Mouse (Mus musculus): ENCODE measurements at regions not wholly inside any gene's neighbourhood (a gene's known extent, or its start where the extent isn't known, plus 50 kb on each side); places are given as distances from the start of the nearest gene placed in this dataset.

DNA sequence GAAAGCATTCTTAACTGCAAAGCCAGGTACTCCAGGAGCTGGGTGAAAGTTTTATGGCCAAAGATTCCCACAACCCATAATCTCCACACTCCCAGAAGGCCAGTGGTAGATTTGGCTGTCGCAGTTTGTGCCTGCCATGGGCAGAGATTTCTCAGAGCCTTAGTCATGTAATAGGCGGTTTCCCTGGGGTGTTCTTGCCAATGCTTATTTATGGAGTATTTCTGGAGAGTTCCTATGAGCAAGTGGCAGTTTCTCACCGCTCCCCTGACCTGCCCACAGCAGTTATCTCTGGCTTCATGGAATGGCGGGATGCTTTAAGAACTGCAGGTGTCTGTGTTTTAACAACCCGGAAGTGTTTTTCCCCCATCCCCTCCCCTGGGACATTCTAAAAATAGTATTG is 179.8 kb downstream of the 4933412E24Rik start:
- no peak for DNase-seq (ENCODE audit: low read depth)

DNA sequence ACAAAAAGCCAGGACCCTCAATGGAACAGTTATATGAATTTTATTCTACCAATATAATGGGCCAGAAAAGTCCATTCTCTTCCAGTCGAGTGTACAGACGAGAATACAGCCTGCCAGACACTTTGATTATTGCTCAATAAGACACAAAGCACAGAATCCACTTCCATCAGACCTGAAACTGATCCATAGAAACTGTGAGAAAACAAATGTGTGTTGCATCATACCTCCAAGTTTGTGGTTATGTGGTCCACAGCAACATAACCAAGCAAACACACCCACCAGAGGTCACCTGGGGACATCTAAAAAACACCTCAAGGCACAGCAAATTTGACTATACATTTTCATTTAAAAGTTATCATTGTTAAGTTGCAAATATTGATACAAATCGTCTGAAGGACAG is 183.2 kb downstream of the 4933412E24Rik start:
- no peak for DNase-seq (ENCODE audit: low read depth)

DNA sequence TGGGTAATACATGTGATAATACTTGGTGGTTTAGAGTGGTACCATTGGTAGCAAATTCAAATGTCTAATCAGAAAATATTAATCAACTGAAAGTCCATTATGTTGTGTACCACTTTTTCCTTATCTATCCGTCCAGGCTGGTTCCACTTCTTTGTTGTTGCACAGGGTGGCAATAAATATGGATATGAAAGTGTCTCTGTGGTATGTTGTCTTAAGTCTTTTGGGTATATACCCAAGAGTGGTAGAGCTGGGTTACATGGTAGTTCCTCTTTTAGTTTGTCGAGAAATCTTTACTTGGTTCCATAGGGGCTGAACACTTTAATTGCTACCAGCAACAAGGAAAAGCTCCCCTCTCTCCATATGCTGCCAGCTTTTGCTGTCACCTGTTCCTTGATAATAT is 184.9 kb downstream of the 4933412E24Rik start:
- no peak for DNase-seq (ENCODE audit: low read depth)

DNA sequence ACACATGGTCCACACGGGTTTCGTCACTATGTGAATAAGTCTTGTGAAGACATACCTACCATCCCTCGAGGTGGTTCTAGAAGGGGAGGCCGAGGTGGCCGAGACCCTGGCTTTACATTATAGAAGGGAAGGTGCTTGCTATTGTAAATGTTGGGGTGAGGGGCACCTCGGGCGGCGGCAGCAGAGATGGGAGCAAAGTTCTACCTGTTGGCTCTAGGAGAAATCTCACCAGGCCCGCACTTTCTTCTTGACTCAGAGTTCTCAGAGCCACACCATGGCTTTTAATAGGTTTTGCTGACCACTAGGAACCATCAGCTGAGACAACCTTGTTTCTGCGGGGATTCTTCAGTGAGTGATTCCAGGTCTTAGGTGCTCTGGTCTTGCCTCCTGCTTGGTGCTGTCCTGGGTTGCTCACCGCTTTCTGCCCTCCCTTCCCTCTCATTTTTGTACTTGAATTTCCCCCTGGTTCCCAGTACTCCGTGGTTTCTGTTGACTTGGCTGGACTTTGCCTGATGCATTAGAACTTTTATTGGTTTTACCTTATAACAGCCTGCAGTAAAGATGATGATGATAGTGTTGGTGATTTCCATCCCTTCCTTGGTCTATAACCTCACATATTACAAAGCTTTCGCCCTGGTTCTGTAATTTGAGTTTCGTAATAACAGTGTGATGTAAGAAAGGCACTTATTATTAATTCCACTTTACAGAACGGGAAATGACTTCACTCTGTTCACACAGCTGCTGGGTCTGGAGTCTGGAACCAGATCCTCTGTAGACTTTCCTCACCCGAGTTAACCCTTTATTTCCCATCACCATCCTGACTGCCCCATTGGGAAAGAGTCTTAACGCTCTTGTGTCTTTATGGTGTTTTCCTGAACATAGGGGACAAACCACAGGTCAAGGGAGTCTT is 185.6 kb downstream of the 4933412E24Rik start:
- DNase-seq (ENCODE audit: low read depth), result no peak

DNA sequence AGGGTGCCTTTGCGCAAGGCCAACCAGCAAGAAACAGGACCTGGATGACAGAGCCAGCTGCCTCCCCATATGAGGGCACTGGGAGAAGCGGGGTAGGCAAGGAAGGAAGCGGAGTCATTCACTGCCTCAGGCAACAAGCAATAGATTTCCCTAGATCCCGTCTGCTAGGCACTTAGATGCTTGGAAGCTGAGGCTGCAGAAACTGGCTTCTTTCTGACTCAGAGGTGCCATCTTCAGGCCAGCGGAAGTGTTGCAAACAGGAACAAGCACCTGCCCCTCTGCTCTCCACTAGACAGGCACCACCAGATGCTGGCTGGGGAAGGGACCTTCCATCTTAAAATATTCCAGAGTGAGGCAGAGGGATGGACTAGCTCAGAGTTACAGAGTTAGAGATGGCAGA is 188.0 kb downstream of the 4933412E24Rik start:
- peak; percentile 81 for DNase-seq (ENCODE audit: low read depth)

DNA sequence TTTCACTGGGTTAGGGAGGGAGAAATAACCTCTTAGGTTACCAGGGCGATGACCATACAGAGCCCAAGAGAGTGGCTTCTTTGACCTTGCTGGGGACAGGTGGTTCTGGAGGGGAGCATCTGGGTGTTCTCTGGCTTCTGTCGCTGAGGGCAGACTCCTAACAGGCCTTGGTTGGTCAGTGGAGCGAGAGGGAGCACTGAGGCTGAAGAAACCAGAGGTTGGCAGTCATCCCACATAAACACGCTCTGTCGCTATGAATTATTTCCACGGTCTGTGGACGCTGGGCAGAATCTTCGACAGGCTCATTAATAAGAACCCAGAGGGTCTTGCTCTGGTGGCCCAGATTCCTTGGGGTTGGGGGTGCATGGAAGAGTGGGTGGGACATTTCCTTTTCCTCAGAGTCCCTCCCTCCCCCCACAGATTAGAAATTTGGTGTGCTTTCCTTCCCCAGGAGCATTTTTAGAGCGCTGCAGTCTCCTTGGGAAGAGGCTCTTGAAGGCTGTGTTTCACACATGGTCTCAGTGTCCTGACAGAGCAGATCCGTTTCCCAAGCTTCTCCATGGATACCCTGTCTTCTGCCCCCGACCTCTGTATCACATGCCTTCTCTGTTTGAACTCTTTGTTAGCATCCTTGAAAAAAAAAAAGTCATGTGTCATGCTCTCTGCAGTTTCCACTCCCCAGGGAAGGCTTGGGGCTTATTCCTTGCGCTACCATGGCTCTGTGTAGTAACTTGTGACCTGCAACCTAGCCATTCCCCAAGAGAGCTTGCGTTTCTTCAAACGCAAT is 190.1 kb downstream of the 4933412E24Rik start:
- no peak for DNase-seq (ENCODE audit: low read depth)

DNA sequence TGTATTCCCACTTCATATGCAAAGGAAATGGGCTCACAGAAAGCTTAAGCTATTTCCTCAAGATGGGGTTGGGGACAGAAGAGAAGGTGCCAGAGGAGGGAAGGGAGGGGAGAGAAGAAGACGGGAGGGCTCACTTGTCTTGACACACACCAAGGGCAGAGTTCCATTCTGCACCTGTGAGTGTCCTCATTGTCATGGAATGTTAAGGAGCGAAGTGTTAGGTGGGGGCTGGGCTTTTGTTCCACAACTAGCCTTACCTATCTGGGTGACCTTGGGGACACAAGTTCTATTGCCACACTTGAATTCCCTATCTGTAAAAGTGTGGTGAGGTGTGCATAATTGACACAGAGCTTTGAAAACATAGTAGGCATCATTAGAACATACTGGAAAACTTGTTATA is 192.5 kb downstream of the 4933412E24Rik start:
- no peak for DNase-seq (ENCODE audit: low read depth)

DNA sequence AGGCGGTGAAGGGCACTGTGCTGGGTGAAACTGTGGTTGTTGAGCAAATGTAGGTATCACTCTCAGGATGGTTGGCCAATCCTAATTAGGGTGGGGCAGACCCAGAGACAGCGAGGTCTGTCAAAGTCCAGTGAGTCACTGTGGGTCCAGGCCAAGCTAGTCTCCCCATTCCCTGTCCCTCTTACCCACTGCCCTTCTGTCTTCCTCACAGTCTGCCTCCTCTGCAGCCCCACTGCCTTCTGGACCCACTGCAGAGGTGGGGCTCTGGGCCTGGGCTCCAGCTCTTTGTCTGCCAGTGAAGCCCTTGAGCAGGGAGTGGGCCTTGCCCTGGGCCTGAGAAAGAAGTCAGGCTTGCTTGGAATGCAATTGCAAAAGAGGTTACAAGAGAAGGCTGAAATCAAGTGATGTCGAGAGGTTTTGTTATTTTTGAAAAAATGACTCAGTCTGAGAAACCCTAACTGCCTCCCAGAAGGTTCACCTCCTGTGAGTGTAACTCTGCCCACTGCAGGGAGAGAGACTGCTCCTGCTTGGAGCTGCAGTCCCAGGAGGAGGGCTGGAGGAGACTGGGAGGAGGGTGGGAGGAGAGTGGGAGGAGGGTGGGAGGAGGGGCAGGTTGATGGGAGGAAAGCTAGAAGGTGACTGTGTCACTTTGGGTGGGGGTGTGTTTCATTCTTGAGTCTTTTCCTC is 193.3 kb downstream of the 4933412E24Rik start:
- DNase-seq (ENCODE audit: low read depth), result peak; percentile 16

DNA sequence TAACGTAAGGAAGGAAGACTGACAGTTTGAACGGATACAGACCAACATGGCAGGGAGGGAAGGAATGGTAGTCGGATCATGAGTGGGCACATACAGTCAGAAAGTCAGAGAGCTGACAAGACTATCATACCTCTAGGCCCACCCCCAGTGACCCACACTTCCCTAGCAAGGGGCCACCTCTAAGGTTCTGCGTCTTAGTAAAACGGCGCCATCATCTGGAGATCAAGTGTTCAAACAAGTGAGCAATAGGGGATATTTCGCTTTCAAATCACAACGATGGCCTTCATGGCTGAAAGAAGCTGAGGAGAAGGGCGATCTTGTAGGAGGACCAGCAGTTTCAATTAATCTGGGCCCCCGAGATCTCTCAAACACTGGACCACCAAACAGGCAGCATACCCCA is 196.1 kb downstream of the 4933412E24Rik start:
- no peak for DNase-seq (ENCODE audit: low read depth)

DNA sequence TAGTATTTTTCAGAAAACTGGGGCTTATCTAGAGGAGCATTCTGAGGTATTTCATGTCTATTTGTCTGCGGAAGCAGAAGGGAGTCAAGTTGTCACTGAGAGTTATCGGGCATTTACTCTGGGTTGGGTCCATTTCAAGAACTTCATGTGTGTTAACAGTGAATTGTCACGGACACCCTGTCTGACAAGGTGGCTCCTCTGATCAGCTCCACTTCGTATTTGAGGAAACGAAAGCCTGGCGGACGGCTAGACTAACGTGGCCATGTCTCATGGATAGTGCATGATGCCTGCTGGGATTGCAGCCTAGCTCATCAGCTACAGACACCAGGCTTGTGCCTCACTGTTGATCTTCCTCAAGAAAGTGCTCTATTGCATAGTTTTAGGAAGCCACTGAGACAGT is 200.4 kb downstream of the 4933412E24Rik start:
- DNase-seq (ENCODE audit: low read depth), result no peak

DNA sequence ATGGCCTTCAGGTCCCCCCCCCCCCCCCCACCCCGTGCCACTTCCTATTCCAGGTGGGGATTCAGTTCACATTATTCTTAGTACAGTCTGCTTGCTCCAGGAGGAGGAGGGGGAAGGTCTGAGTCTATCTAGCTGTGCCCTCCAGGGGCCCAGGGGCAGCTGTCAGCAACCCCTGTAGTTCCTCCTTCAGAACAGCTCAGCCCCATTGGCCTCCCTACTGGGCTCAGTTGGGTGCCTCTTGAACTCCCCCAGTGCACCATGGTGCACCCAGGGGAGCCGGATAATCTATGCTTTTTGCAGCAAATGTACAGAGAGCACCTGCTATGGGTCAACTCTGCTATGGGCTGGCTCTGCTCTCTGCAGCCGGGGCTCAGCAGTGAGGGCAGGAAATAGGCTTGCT is 204.8 kb downstream of the 4933412E24Rik start:
- DNase-seq (ENCODE audit: low read depth), result no peak

DNA sequence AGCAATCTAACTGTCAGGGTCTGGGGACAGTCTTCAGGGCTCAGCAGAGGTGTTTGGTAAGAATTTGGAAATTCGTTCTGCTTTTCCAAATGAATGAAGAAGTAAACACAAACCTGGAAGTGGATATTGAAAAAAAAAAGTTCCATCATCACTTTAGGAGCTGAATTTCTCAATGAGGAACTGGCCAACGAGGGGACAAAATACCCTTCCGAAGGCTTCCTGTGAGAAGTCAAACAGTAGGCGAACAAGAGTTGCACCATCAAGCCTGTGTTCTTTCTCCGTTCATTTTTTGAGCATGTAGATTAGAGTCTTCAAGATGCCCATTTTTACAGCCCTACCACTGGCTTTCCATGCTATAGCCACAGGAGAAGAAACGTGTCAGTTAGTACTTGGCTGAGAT is 207.1 kb downstream of the 4933412E24Rik start:
- no peak for DNase-seq (ENCODE audit: low read depth)

DNA sequence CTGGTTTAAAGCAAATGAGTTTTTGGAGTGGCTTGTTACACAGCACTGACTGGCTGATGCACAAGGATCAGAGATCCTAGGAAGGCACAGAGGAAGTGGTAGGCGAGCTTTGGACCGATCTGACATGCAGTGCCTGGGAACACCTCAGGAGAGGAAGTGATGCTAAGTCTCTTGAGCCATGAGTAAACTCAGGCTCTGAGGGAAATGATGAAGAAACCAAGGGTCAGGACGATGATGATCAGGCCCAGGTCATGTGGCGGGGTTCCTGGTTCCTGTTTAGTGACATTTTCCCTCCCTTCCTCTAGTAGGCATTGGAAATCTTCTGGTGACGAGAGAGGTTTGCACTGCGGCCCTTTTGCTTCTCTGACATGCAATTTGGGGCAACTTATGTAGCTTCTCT is 208.7 kb downstream of the 4933412E24Rik start:
- DNase-seq (ENCODE audit: low read depth), result no peak

DNA sequence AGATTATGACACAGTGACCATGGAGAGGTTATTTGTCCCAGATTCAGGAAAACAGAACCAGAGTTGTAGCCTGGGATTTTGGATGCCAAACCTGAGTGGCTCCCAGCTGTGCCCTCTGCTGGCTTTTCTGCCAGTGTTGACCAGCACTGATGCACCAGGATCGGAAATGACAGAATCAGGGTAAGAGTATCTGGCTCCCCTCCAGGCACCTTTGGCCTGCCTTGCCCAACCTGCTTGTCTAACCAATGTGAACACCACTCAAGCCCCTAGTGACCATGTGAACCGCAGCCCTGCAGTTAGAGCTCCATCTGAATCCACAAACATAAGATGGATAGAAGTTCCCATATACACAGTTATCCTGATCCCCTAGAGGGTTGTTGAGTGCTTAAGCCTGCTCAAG is 210.6 kb downstream of the 4933412E24Rik start:
- DNase-seq (ENCODE audit: low read depth), result no peak

DNA sequence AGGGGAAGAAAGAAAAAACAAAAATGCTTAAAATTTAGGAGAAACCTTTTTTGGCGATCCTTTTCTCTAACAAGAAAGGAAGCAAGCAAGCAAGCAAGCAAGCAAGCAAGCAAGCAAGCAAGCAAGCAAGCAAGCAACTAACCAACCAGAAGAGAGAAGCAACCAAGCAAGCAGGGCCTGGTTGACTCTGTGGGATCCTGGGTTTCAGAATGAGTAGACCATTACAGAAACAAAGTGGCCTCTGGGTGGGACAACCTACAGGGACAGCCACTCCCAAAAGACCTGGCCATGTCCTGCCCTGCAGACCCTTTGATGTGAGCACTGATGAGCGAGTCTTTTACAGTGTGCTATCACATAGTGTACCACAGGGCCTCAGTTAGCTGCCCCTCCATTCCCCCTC is 211.6 kb downstream of the 4933412E24Rik start:
- peak; percentile 23 for DNase-seq (ENCODE audit: low read depth)

DNA sequence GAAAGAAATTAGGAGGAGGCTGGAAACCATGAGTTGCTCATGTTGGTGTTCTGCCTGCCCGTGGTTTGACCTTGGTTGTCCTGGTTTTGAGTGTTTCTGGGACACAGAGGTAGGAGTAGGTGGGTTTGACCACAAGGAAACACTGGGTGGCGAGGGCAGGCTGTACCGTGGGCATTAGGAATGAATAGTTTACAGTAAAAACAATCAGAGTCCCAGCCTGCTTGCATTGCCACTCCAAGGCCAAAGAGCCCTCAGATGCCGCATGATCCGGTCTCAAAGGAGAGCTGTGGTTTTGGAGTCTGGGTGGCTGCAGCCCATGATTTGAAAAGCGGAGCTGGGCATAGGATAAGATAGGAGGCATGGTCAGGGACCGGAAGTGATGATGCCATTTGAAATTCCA is 212.0 kb downstream of the 4933412E24Rik start:
- no peak for DNase-seq (ENCODE audit: low read depth)

DNA sequence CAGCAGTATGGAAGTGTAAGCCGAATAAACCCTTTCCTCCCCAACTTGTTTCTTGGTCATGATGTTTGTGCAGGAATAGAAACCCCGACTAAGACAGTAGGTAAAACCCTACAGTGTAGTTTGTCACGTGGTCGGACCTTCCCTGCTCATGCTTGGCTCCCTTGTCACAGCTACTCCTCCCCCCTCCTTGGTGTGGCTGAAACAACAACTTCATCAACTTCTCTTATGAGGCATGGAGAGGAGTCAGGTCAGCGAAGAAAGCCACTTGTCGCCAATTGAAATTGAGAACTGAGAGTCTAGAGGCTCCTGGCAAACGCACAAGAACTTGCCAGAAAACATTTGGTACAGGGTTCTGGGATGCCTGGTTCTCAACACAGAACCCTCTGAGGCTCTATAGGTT is 214.1 kb downstream of the 4933412E24Rik start:
- no peak for DNase-seq (ENCODE audit: low read depth)

DNA sequence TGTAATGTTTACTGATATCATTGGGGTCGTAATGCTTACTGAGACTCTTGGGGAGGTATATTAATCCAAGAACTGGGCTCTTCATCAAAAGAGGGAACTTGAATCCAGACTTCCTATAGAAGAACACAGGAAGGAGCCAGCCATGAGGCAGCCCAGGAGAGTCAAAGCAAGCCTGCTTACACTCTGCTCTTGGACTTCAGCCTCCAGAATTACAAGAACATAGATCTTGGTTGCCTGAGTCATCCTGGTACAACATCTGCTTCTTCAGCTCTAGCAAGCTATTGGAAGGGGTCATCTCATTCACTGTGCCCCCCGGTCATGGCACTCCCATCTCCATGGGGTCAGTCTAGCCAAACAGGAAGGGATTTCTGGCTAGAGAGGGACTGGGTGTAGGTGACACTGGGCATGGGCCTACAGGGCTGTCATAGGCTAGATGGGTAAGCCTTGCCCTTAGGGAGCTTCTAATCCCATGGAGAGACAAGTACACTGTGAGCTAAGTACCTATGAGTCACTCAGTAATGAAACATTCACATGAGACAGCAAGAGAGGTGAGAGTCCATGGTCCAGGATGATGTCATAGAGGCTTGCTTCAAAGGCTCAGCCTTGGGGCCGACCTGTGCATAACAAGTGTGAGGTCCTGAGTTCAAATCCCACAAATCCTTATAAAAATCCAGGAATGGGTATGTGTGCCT is 217.1 kb downstream of the 4933412E24Rik start:
- no peak for DNase-seq (ENCODE audit: low read depth)

DNA sequence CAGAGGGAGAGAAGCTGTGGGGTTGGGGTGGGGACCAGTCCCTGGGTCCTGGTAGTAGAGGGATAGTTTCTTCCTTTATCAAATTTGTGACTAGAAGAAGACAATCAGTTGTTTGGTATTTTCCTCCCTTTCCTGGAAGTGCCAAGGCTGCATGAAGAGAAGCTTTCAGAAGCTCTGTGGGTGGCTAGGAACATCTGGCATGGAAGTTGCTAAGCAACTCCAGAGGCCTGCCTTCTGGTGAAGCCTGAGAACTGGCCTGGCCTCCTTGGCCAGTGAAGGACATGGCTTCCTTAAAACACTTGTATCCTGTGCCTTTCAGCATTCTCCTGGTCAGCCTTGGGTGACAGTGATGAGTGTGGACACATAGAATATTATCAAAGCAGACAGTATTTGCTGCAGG is 217.9 kb downstream of the 4933412E24Rik start:
- DNase-seq (ENCODE audit: low read depth), result no peak

DNA sequence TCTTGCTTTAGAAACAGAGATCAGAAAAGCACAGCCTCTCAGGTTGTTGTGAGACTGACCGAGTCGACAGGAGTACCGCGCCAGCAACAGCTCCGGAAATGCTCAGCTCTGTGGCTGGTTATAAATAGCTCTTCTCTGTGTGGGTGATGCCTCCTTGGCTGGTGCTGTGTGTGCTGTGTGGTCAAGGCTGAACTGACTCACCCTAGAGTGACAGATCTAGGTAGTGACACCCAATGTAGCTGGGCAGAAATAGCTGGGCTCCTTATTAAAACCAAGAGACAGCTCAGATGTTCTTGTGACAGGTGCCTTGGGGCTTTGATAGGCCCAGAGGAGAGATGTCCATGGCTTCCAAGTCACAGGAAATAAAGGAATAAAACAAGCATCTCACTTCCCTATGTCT is 220.7 kb downstream of the 4933412E24Rik start:
- DNase-seq (ENCODE audit: low read depth), result peak; percentile 78

DNA sequence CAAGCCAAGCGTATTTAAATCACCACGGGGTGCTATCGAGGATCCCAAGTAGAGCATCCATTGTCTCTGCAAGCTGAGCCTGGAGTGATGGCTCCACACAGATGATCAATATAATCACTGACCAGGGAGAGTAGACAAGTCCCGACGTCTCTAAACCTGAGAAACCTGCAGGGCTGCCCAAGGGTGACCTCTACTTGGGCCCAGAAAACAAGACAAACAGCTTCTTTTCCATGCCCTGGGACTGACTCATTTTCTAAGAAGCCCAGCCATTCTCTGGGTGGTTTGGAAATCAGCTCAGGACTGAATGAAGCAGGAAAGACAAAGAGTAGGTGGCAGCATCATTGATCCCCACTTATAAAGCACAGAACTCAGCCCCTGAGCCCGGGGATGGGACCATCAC is 221.5 kb downstream of the 4933412E24Rik start:
- DNase-seq (ENCODE audit: low read depth), result no peak
